Mouse (Mus musculus): ENCODE data around the gene Gpam. TPM values are rescaled to one million over a fixed set of nuclear protein-coding genes. Genes with fewer than 3 reads are reported as not detected.

The Gpam gene
- total and polyA plus RNA-seq, 3 experiments = 8.8 to 12.5 (median 12.3) TPM

DNA sequence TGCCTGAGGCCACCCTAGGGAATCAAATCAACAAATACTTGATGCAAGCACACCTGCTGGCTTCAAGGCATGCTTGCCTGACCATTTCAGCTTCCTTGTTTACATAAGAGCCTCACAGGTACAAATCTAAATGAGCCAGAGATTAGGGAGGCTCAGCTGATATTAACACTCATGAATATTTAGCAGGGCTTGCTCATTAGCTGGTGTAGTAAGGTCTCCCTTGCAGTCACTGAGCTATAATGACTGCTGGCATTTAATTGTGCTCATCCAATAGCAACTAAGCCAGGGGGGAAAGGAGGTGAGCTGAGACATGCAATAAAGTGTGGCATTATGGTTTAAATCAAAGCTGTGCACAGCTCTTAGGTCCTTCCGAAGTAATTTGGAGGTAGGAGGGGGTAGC, 108.2 kb downstream of the Gpam start:
- dilution Hi-C loops (cut with MboI; ENCODE audit: extremely low pct_ligation_motif_present, extremely low pct_unique_long_range_greater_than_20kb, low sequenced_read_pairs) = no loop called here
- no peak overlapping the region for H3K9ac ChIP-seq (ENCODE audit: insufficient read depth, low read depth)

More for the DNA sequence above, 108.2 kb downstream of the Gpam start:
- no peak for DNase-seq (ENCODE audit: extremely low read depth)
- Histone ChIP-seq H3K4me3 (replicated peaks in 1 of 3; ENCODE audit: low read depth in 2 of 3, low read length in 2 of 3, poor library complexity in 1 of 3) (no peak overlapping the region), H3K27me3 (replicated peaks) (no peaks in the 10 kb centered on the region), H3K27ac (ENCODE audit: insufficient read depth, low read depth) (no peak overlapping the region), H3K79me2 (replicated peaks; ENCODE audit: control insufficient read depth, extremely low read depth, insufficient read depth, poor library complexity, severe bottlenecking) (no peaks in the 10 kb centered on the region; the same call in 1 of the 2 replicates), H3K4me1 (ENCODE audit: control insufficient read depth in 1 of 2, insufficient read depth in 2 of 2) (no peaks in the 10 kb centered on the region), H3K9me3 (replicated peaks; ENCODE audit: low read length) (peaks cover 6% of the 10 kb centered on the region), H3K4me2 (ENCODE audit: insufficient read depth, low read depth, poor library complexity, severe bottlenecking) (no peak overlapping the region), H3K36me3 (replicated peaks in 1 of 2; ENCODE audit: control insufficient read depth in 1 of 2, insufficient read depth in 1 of 2, low read length in 1 of 2) (no peaks in the 10 kb centered on the region)
- in situ Hi-C loops (cut with MboI; ENCODE audit: low pct_ligation_motif_present, low pct_unique_long_range_greater_than_20kb, low sequenced_read_pairs) = no loop called here
- no peak for TF ChIP-seq MAX (IDR thresholded peaks at IDR 0.05; ENCODE audit: low read length)
- TF ChIP-seq JUND (conservative IDR thresholded peaks at IDR 0.05; ENCODE audit: low read depth, low read length) = no peak
- TF ChIP-seq GABPA (IDR thresholded peaks at IDR 0.05; ENCODE audit: insufficient replicate concordance, low read depth, low read length) = no peak

Other genes with a start within 250 kb of the Gpam start
- not detected in 2 replicates for gene Tectb, start 53.5 kb upstream of the Gpam start, total RNA-seq (2012; rRNA removed)
- gene Tectb, start 53.5 kb upstream of the Gpam start, total RNA-seq (2014; rRNA removed) = not detected in 2 replicates
- not detected in 2 replicates for gene Tectb, start 53.5 kb upstream of the Gpam start, polyA plus RNA-seq (2012; ENCODE audit: insufficient read length, low read depth)
- not detected in 2 replicates for gene Gucy2g, start 114.0 kb upstream of the Gpam start, total RNA-seq (2012; rRNA removed)
- gene Gucy2g, start 114.0 kb upstream of the Gpam start, total RNA-seq (2014; rRNA removed) = not detected in 2 replicates
- 0.11 TPM in 1 of 2 replicates, not detected in the other for gene Gucy2g, start 114.0 kb upstream of the Gpam start, polyA plus RNA-seq (2012; ENCODE audit: insufficient read length, low read depth)
- gene Acsl5, start 124.7 kb upstream of the Gpam start, total RNA-seq (2012; rRNA removed) = 126 and 143 TPM in 2 replicates
- gene Acsl5, start 124.7 kb upstream of the Gpam start, total RNA-seq (2014; rRNA removed) = 196 and 224 TPM in 2 replicates
- gene Acsl5, start 124.7 kb upstream of the Gpam start, polyA plus RNA-seq (2012; ENCODE audit: insufficient read length, low read depth) = 231 and 265 TPM in 2 replicates
- 88.6 and 101 TPM in 2 replicates for gene Zdhhc6, start 188.8 kb upstream of the Gpam start, total RNA-seq (2012; rRNA removed)
- 143 and 152 TPM in 2 replicates for gene Zdhhc6, start 188.8 kb upstream of the Gpam start, total RNA-seq (2014; rRNA removed)
- 101 and 108 TPM in 2 replicates for gene Zdhhc6, start 188.8 kb upstream of the Gpam start, polyA plus RNA-seq (2012; ENCODE audit: insufficient read length, low read depth)
- 22.3 and 23.1 TPM in 2 replicates for gene Vti1a, start 189.1 kb upstream of the Gpam start, total RNA-seq (2012; rRNA removed)
- 23.5 and 23.8 TPM in 2 replicates for gene Vti1a, start 189.1 kb upstream of the Gpam start, total RNA-seq (2014; rRNA removed)
- 27.6 and 30.8 TPM in 2 replicates for gene Vti1a, start 189.1 kb upstream of the Gpam start, polyA plus RNA-seq (2012; ENCODE audit: insufficient read length, low read depth)